Mouse (Mus musculus): Measurements from ENCODE around the gene Phgdh. TPM values are rescaled to one million over a fixed set of nuclear protein-coding genes. Genes with fewer than 3 reads are reported as not detected.

Phgdh gene
- total RNA-seq, 1 experiment: 162 TPM

DNA sequence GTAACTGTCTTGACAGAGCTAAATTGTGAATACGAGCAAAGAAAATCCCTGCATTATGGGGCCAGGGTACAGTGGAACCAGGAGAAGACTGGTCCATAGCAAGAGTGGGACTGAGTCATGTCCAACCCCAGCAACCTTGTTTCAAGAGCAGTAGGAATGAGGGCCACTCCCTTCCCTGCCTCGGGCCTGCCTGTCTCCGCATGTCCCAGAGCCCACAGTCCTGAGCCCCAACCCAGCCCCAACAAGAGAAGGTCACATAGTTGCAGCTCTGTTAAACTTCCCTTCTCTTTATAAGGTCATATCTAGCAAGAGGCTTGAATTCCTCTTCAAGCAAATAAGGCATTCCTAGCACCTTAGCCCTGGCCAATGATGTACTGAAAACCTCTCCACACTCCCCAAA is 38.0 kb downstream of the Phgdh start:
- H3K4me1 ChIP-seq (ENCODE audit: control insufficient read depth in 2 of 2, insufficient read depth in 2 of 2, low read length in 2 of 2, poor library complexity in 1 of 2): no peaks in the 10 kb centered on the region
- no peak for DNase-seq (ENCODE audit: low read depth, low spot score)
- in situ Hi-C loops (cut with MboI; ENCODE audit: low sequenced_read_pairs in 2 of 2, unreplicated experiment in 2 of 2): no loop called here
- no peak overlapping the region for H3K4me3 ChIP-seq (ENCODE audit: insufficient read depth in 1 of 2, low read depth in 1 of 2, low read length in 2 of 2, poor library complexity in 1 of 2, severe bottlenecking in 1 of 2)
- peaks cover 2% of the 10 kb centered on the region; the same call in 1 of the 2 replicates for H3K9me3 ChIP-seq (ENCODE audit: control insufficient read depth, insufficient read depth, low read depth, low read length)
- no peak overlapping the region for H3K27ac ChIP-seq (ENCODE audit: insufficient read depth, low read depth, low read length, poor library complexity, severe bottlenecking)
- no peak for TF ChIP-seq MAFK (IDR thresholded peaks at IDR 0.05; ENCODE audit: insufficient read depth, low read depth, low read length)
- TF ChIP-seq ZC3H11A (IDR thresholded peaks at IDR 0.05; ENCODE audit: borderline replicate concordance, low read depth, low read length): no peak
- no peak for TF ChIP-seq ZNF384 (IDR thresholded peaks at IDR 0.05; ENCODE audit: low read depth, low read length)
- no peak for TF ChIP-seq CHD2 (IDR thresholded peaks at IDR 0.05; ENCODE audit: low read depth, low read length)
- TF ChIP-seq HCFC1 (IDR thresholded peaks at IDR 0.05; ENCODE audit: borderline replicate concordance, insufficient read depth, low read length): no peak
- H3K36me3 ChIP-seq (ENCODE audit: control insufficient read depth, insufficient read depth, low read length, poor library complexity, severe bottlenecking): no peaks in the 10 kb centered on the region
- no peak overlapping the region for H3K9ac ChIP-seq (ENCODE audit: insufficient read depth, low read depth, low read length, poor library complexity, severe bottlenecking)

DNA sequence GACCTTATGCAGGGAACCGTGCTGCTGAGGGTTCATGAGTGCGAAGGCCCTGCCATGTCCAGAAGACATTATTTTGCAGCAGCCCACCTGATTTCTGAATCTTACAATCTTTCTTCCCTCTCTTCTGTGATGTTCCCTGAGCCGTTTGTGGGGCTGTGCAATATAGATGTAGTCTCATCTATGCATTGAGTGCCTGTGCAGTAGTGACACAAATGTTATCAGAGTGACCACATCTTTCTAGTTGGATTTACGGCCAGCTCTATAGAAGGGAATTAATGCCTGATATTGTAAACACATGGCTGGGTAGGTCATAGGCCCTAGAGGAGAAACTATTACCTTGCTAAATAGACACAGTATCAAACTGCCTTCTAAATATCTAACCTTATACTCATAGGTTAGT is 39.5 kb downstream of the Phgdh start:
- TF ChIP-seq HCFC1 (IDR thresholded peaks at IDR 0.05; ENCODE audit: borderline replicate concordance, insufficient read depth, low read length) (no peak), MAFK (IDR thresholded peaks at IDR 0.05; ENCODE audit: insufficient read depth, low read depth, low read length) (no peak), ZC3H11A (IDR thresholded peaks at IDR 0.05; ENCODE audit: borderline replicate concordance, low read depth, low read length) (no peak), ZNF384 (IDR thresholded peaks at IDR 0.05; ENCODE audit: low read depth, low read length) (no peak), CHD2 (IDR thresholded peaks at IDR 0.05; ENCODE audit: low read depth, low read length) (no peak)

DNA sequence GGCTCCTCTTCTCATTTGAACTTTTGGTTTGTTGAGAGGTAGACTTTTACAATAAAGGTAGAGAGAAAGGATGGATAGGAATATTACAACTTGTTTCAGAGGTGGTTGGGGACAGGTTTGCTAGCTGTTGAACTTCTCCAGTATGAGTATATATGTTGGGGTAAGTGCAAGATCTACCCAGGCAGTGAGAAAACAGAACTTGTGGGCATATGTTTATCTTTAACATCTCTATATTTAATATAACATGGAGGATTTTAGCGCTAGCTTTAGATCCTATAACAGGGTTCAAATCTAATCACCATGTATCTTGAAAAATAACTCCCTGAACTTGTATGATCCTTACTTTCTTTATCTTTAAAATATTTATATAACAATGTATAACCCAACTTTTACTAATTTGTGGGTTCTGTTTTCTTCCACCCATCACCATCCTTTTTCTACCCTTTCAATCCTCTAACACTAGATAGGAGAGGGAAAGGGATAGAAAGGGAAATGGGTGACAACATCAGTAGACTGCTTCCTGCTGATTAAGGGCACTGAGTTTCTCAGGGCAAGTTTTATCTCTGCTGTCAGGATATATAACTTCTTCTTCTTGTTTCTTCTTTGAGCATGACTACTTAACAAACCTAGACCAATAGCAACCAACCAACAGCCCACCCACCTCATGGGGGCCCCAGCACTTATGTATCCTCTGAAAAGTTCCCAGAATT is 40.2 kb downstream of the Phgdh start:
- Histone ChIP-seq H3K4me3 (ENCODE audit: insufficient read depth in 1 of 2, low read depth in 1 of 2, low read length in 2 of 2, poor library complexity in 1 of 2, severe bottlenecking in 1 of 2) (no peak overlapping the region), H3K27ac (ENCODE audit: insufficient read depth, low read depth, low read length, poor library complexity, severe bottlenecking) (no peak overlapping the region), H3K9me3 (ENCODE audit: control insufficient read depth, insufficient read depth, low read depth, low read length) (peaks cover 2% of the 10 kb centered on the region; the same call in 1 of the 2 replicates), H3K9ac (ENCODE audit: insufficient read depth, low read depth, low read length, poor library complexity, severe bottlenecking) (no peak overlapping the region), H3K36me3 (ENCODE audit: control insufficient read depth, insufficient read depth, low read length, poor library complexity, severe bottlenecking) (no peaks in the 10 kb centered on the region), H3K4me1 (ENCODE audit: control insufficient read depth in 2 of 2, insufficient read depth in 2 of 2, low read length in 2 of 2, poor library complexity in 1 of 2) (no peaks in the 10 kb centered on the region)
- in situ Hi-C loops (cut with MboI; ENCODE audit: low sequenced_read_pairs in 2 of 2, unreplicated experiment in 2 of 2): no loop called here
- TF ChIP-seq HCFC1 (IDR thresholded peaks at IDR 0.05; ENCODE audit: borderline replicate concordance, insufficient read depth, low read length) (no peak), MAFK (IDR thresholded peaks at IDR 0.05; ENCODE audit: insufficient read depth, low read depth, low read length) (no peak), CHD2 (IDR thresholded peaks at IDR 0.05; ENCODE audit: low read depth, low read length) (no peak), ZNF384 (IDR thresholded peaks at IDR 0.05; ENCODE audit: low read depth, low read length) (no peak), ZC3H11A (IDR thresholded peaks at IDR 0.05; ENCODE audit: borderline replicate concordance, low read depth, low read length) (no peak)
- DNase-seq (ENCODE audit: low read depth, low spot score): no peak

More for the DNA sequence above, 39.5 kb downstream of the Phgdh start:
- no peak for DNase-seq (ENCODE audit: low read depth, low spot score)
- H3K4me1 ChIP-seq (ENCODE audit: control insufficient read depth in 2 of 2, insufficient read depth in 2 of 2, low read length in 2 of 2, poor library complexity in 1 of 2): no peaks in the 10 kb centered on the region
- H3K9me3 ChIP-seq (ENCODE audit: control insufficient read depth, insufficient read depth, low read depth, low read length): peaks cover 2% of the 10 kb centered on the region; the same call in 1 of the 2 replicates
- H3K36me3 ChIP-seq (ENCODE audit: control insufficient read depth, insufficient read depth, low read length, poor library complexity, severe bottlenecking): no peaks in the 10 kb centered on the region
- in situ Hi-C loops (cut with MboI; ENCODE audit: low sequenced_read_pairs in 2 of 2, unreplicated experiment in 2 of 2): no loop called here
- H3K9ac ChIP-seq (ENCODE audit: insufficient read depth, low read depth, low read length, poor library complexity, severe bottlenecking): no peak overlapping the region
- H3K27ac ChIP-seq (ENCODE audit: insufficient read depth, low read depth, low read length, poor library complexity, severe bottlenecking): no peak overlapping the region
- no peak overlapping the region for H3K4me3 ChIP-seq (ENCODE audit: insufficient read depth in 1 of 2, low read depth in 1 of 2, low read length in 2 of 2, poor library complexity in 1 of 2, severe bottlenecking in 1 of 2)

DNA sequence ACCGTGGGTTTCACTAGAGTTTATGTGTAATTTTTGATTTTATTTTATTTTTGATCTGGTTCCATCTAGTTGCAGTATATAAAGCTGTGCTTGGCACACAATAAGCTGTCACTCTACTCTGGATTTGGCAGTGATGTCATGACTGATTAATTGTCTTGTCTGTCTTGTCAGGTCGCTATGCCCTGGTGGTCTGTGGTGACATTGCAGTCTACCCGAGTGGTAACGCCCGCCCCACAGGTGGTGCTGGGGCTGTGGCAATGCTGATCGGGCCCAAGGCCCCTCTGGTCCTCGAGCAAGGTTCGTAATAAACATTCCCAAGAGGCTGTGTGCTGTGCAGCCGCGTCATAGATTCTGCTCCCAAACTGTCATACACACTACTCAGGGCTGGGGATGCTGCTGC is 43.8 kb downstream of the Phgdh start:
- H3K27ac ChIP-seq (ENCODE audit: insufficient read depth, low read depth, low read length, poor library complexity, severe bottlenecking): no peak overlapping the region
- DNase-seq (ENCODE audit: low read depth, low spot score): peak; percentile 33
- H3K9me3 ChIP-seq (ENCODE audit: control insufficient read depth, insufficient read depth, low read depth, low read length): no peaks in the 10 kb centered on the region
- no peaks in the 10 kb centered on the region for H3K4me1 ChIP-seq (ENCODE audit: control insufficient read depth in 2 of 2, insufficient read depth in 2 of 2, low read length in 2 of 2, poor library complexity in 1 of 2)
- no peak overlapping the region for H3K4me3 ChIP-seq (ENCODE audit: insufficient read depth in 1 of 2, low read depth in 1 of 2, low read length in 2 of 2, poor library complexity in 1 of 2, severe bottlenecking in 1 of 2)
- no peaks in the 10 kb centered on the region for H3K36me3 ChIP-seq (ENCODE audit: control insufficient read depth, insufficient read depth, low read length, poor library complexity, severe bottlenecking)
- no peak for TF ChIP-seq ZC3H11A (IDR thresholded peaks at IDR 0.05; ENCODE audit: borderline replicate concordance, low read depth, low read length)
- TF ChIP-seq ZNF384 (IDR thresholded peaks at IDR 0.05; ENCODE audit: low read depth, low read length): no peak
- H3K9ac ChIP-seq (ENCODE audit: insufficient read depth, low read depth, low read length, poor library complexity, severe bottlenecking): no peak overlapping the region
- in situ Hi-C loops (cut with MboI; ENCODE audit: low sequenced_read_pairs in 2 of 2, unreplicated experiment in 2 of 2): no loop called here

Data from ES-E14 (cell line).